Mouse (Mus musculus) kidney, postnatal 10 days (tissue): ENCODE measurements around the gene Fyn.
A peak's percentile ranks its signal among the peaks of the same experiment; 100 is the strongest.

ENCODE experiments used
- DNase-seq: peaks from one replicate; pipeline ENCODE4 v3.0.0; 2021; ENCODE audit warnings: mixed read lengths

The Fyn gene

GRCm38 (mm10) chr10:39484382-39484826 lies 115.7 kb downstream of the Fyn start:
- no peak for DNase-seq

GRCm38 (mm10) chr10:39484892-39485291 lies 116.2 kb downstream of the Fyn start:
- no peak for DNase-seq

- no peak for DNase-seq
Observed at GRCm38 (mm10) chr10:39485939-39486338, 117.3 kb downstream of the Fyn start.

GRCm38 (mm10) chr10:39486501-39487450 lies 118.1 kb downstream of the Fyn start:
- DNase-seq = no peak

- no peak for DNase-seq
Observed at GRCm38 (mm10) chr10:39487740-39488415, 119.2 kb downstream of the Fyn start.

- no peak for DNase-seq
Observed at GRCm38 (mm10) chr10:39488542-39488941, 119.9 kb downstream of the Fyn start.

- DNase-seq = no peak
Observed at GRCm38 (mm10) chr10:39488956-39489355, 120.3 kb downstream of the Fyn start.

- DNase-seq = no peak
Observed at GRCm38 (mm10) chr10:39490349-39491121, 121.9 kb downstream of the Fyn start.

- DNase-seq = no peak
Observed at GRCm38 (mm10) chr10:39492146-39492545, 123.5 kb downstream of the Fyn start.

- no peak for DNase-seq
Observed at GRCm38 (mm10) chr10:39493007-39493406, 124.4 kb downstream of the Fyn start.

- no peak for DNase-seq
Observed at GRCm38 (mm10) chr10:39498641-39499040, 130.0 kb downstream of the Fyn start.

GRCm38 (mm10) chr10:39501571-39501970 lies 132.9 kb downstream of the Fyn start:
- DNase-seq = no peak

GRCm38 (mm10) chr10:39501977-39502706 lies 133.5 kb downstream of the Fyn start:
- peak; percentile 89 for DNase-seq

- no peak for DNase-seq
Observed at GRCm38 (mm10) chr10:39503331-39503730, 134.7 kb downstream of the Fyn start.

GRCm38 (mm10) chr10:39505007-39505406 lies 136.4 kb downstream of the Fyn start:
- no peak for DNase-seq

- DNase-seq = no peak
Observed at GRCm38 (mm10) chr10:39505621-39506020, 137.0 kb downstream of the Fyn start.

GRCm38 (mm10) chr10:39506353-39506752 lies 137.7 kb downstream of the Fyn start:
- no peak for DNase-seq

- DNase-seq = no peak
Observed at GRCm38 (mm10) chr10:39506831-39507230, 138.2 kb downstream of the Fyn start.

- DNase-seq = no peak
Observed at GRCm38 (mm10) chr10:39508801-39509200, 140.1 kb downstream of the Fyn start.

- no peak for DNase-seq
Observed at GRCm38 (mm10) chr10:39509937-39510336, 141.3 kb downstream of the Fyn start.

- DNase-seq = no peak
Observed at GRCm38 (mm10) chr10:39512631-39513314, 144.1 kb downstream of the Fyn start.

GRCm38 (mm10) chr10:39514916-39515315 lies 146.3 kb downstream of the Fyn start:
- DNase-seq = no peak
